ENCODE assay signal across 22 mouse cellular contexts in genomic region chr5:110510357-110510756, GRCm38 (mm10). TPM values are rescaled to one million over a fixed set of nuclear protein-coding genes. Genes with fewer than 3 reads are reported as not detected.
"Had no signal": no experiment of that assay in that cellular context is flagged by ENCODE, and none has a peak within 500 bp of the region (broad histone marks: within the 10 kb centered on the region; RNA-seq: fewer than 3 reads in every experiment).

No protein-coding gene starts in this region.

- H3K4me3 ChIP-seq: limb, embryonic 10.5 days; limb, embryonic 13.5 days; liver, embryonic 12.5 days; liver, embryonic 15.5 days; lung, embryonic 15.5 days; megakaryocyte, embryonic 14.5 days; midbrain, embryonic 12.5 days; myocyte; neural tube, embryonic 13.5 days; stomach, embryonic 15.5 days had no signal

- H3K4me2 ChIP-seq: limb, embryonic 13.5 days; liver, embryonic 12.5 days; liver, embryonic 15.5 days; lung, embryonic 15.5 days; midbrain, embryonic 12.5 days; neural tube, embryonic 13.5 days; stomach, embryonic 15.5 days had no signal

- H3K9ac ChIP-seq: limb, embryonic 13.5 days; liver, embryonic 12.5 days; liver, embryonic 15.5 days; lung, embryonic 15.5 days; midbrain, embryonic 12.5 days; neural tube, embryonic 13.5 days; stomach, embryonic 15.5 days had no signal

- H3K36me3 ChIP-seq: limb, embryonic 10.5 days; limb, embryonic 13.5 days; liver, embryonic 12.5 days; liver, embryonic 15.5 days; lung, embryonic 15.5 days; midbrain, embryonic 12.5 days; neural tube, embryonic 13.5 days; stomach, embryonic 15.5 days had no signal

- H3K27ac ChIP-seq: limb, embryonic 10.5 days; limb, embryonic 13.5 days; liver, embryonic 12.5 days; liver, embryonic 15.5 days; lung, embryonic 15.5 days; midbrain, embryonic 12.5 days; neural tube, embryonic 13.5 days; stomach, embryonic 15.5 days had no signal

- H3K9me3 ChIP-seq: limb, embryonic 10.5 days; limb, embryonic 13.5 days; liver, embryonic 12.5 days; liver, embryonic 15.5 days; lung, embryonic 15.5 days; megakaryocyte, embryonic 14.5 days; midbrain, embryonic 12.5 days; neural tube, embryonic 13.5 days; stomach, embryonic 15.5 days had no signal

- H3K4me1 ChIP-seq: liver, embryonic 12.5 days; liver, embryonic 15.5 days; lung, embryonic 15.5 days; stomach, embryonic 15.5 days had no signal

- DNase-seq: kidney, adult 18-20 months; kidney, adult 9 months; kidney, postnatal 14 days; kidney, postnatal 4 days; liver; lung, adult 18-20 months; lung, postnatal 10 days; lung, postnatal 36 days; retina, postnatal 1 day; right cerebral cortex, postnatal 25 days; spleen, adult 18-20 months; thymus, postnatal 25 days had no signal

- H3K27me3 ChIP-seq: liver, embryonic 15.5 days; lung, embryonic 15.5 days; neural tube, embryonic 13.5 days; stomach, embryonic 15.5 days had no signal

- ATAC-seq: liver, embryonic 12.5 days had no signal

RNA-seq across cellular contexts. Expression of gene Galnt9, which starts 33.8 kb away (rescaled TPM):
- polyA plus RNA-seq: limb, embryonic 10.5 days; liver, embryonic 12.5 days had no signal
